Comparison of ENCODE assay signal across 34 mouse cellular contexts in the genomic region with DNA sequence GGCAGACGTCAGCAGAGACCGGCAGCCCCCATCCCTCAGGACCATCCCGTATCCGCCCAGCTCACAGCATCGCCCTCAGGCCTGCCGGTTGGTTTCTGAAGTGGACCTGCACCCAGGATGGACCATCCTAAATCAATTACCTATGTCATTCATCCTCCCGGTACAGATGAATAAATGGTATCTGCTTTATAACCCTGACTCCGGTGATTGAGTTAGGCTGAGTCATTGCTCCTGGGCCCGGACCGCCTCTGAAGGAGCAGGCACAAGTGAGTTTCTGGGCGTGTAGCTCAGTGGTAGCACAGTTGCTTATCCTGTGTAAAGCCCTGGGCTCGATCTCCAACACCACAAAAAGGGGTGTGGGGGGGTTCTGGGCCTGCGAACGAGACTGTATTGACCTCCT. TPM values are rescaled to one million over a fixed set of nuclear protein-coding genes. Genes with fewer than 3 reads are reported as not detected.
DNase-seq lines count a peak whose midpoint lies in the region; ATAC-seq and TF ChIP-seq lines count a peak whose summit lies in the region.
"Had no signal": no experiment of that assay in that cellular context is flagged by ENCODE, and none has a peak within 500 bp of the region (broad histone marks: within the 10 kb centered on the region; RNA-seq: fewer than 3 reads in every experiment).

No protein-coding gene starts in this region.

- H3K27me3 ChIP-seq in intestine, embryonic 15.5 days (replicated peaks): no peaks in the 10 kb centered on the region
- H3K27me3 ChIP-seq in intestine, postnatal 0 days (replicated peaks; ENCODE audit: control insufficient read depth, insufficient read depth, low read length): no peaks in the 10 kb centered on the region
- no peaks in the 10 kb centered on the region; the same call in 1 of the 2 replicates for H3K27me3 ChIP-seq in neural tube, embryonic 12.5 days (replicated peaks)
- H3K27me3 ChIP-seq: CH12.LX; embryonic facial prominence, embryonic 15.5 days; heart, embryonic 13.5 days had no signal

- no peak overlapping the region for H3K4me2 ChIP-seq in intestine, embryonic 15.5 days (replicated peaks)
- H3K4me2 ChIP-seq in intestine, postnatal 0 days (replicated peaks; ENCODE audit: low read depth): no peak overlapping the region
- no peak overlapping the region for H3K4me2 ChIP-seq in neural tube, embryonic 12.5 days (replicated peaks)
- H3K4me2 ChIP-seq: embryonic facial prominence, embryonic 12.5 days; embryonic facial prominence, embryonic 15.5 days; heart, embryonic 13.5 days; hindbrain, embryonic 14.5 days had no signal

- no peaks in the 10 kb centered on the region for H3K36me3 ChIP-seq in intestine, embryonic 15.5 days
- peaks cover 8% of the 10 kb centered on the region; the same call in 1 of the 2 replicates for H3K36me3 ChIP-seq in intestine, postnatal 0 days (ENCODE audit: control insufficient read depth, insufficient read depth)
- H3K36me3 ChIP-seq in neural tube, embryonic 12.5 days: no peaks in the 10 kb centered on the region
- H3K36me3 ChIP-seq: embryonic facial prominence, embryonic 12.5 days; G1E; heart, embryonic 10.5 days had no signal

- H3K27ac ChIP-seq in intestine, embryonic 15.5 days: no peak overlapping the region
- no peak overlapping the region for H3K27ac ChIP-seq in intestine, postnatal 0 days (ENCODE audit: low read depth, low read length)
- H3K27ac ChIP-seq in neural tube, embryonic 12.5 days: no peak overlapping the region
- H3K27ac ChIP-seq: embryonic facial prominence, embryonic 12.5 days; embryonic facial prominence, embryonic 15.5 days; heart, adult 2 months; heart, embryonic 10.5 days; heart, embryonic 13.5 days; hindbrain, embryonic 14.5 days; hindbrain, postnatal 0 days had no signal

- WGBS in intestine, embryonic 15.5 days: 73% methylated on average over 14 of the region's 14 CpGs
- WGBS in intestine, postnatal 0 days: 69% methylated on average over 14 of the region's 14 CpGs
- 79% methylated on average over 14 of the region's 14 CpGs for WGBS in neural tube, embryonic 12.5 days

- TF ChIP-seq CTCF in intestine, postnatal 0 days (IDR thresholded peaks at IDR 0.05; ENCODE audit: low read depth): no peak

- 0 out of 2 replicates have a peak, but pooled peaks have one; percentile 23 for ATAC-seq in intestine, embryonic 15.5 days
- ATAC-seq in intestine, postnatal 0 days: no peak
- no peak for ATAC-seq in neural tube, embryonic 12.5 days (ENCODE audit: low FRiP score, low read depth)
- ATAC-seq: forebrain, embryonic 14.5 days; forebrain, postnatal 0 days; hindbrain, postnatal 0 days; inflammation-experienced regulatory T-cells, adult 6 months had no signal

- no peaks in the 10 kb centered on the region for H3K9me3 ChIP-seq in intestine, embryonic 15.5 days
- no peaks in the 10 kb centered on the region for H3K9me3 ChIP-seq in intestine, postnatal 0 days (ENCODE audit: control insufficient read depth)
- no peaks in the 10 kb centered on the region for H3K9me3 ChIP-seq in neural tube, embryonic 12.5 days
- H3K9me3 ChIP-seq: embryonic facial prominence, embryonic 12.5 days; embryonic facial prominence, embryonic 15.5 days; G1E; heart, embryonic 10.5 days; heart, embryonic 13.5 days had no signal

- no peak overlapping the region for H3K9ac ChIP-seq in intestine, embryonic 15.5 days
- H3K9ac ChIP-seq in intestine, postnatal 0 days (ENCODE audit: low read depth, low read length): no peak overlapping the region
- H3K9ac ChIP-seq in neural tube, embryonic 12.5 days: peak overlapping the region; percentile 21; the same call in 1 of the 2 replicates
- H3K9ac ChIP-seq: embryonic facial prominence, embryonic 12.5 days; embryonic facial prominence, embryonic 15.5 days; forebrain, postnatal 0 days; heart, embryonic 13.5 days; hindbrain, embryonic 14.5 days had no signal

- no peak overlapping the region for H3K4me3 ChIP-seq in intestine, embryonic 15.5 days (replicated peaks)
- no peak overlapping the region for H3K4me3 ChIP-seq in intestine, postnatal 0 days (ENCODE audit: low read depth, low read length)
- no peak overlapping the region for H3K4me3 ChIP-seq in neural tube, embryonic 12.5 days
- H3K4me3 ChIP-seq: embryonic facial prominence, embryonic 12.5 days; embryonic facial prominence, embryonic 15.5 days; heart, adult 2 months; heart, embryonic 10.5 days; heart, embryonic 13.5 days had no signal

- H3K4me1 ChIP-seq in intestine, embryonic 15.5 days (replicated peaks): no peaks in the 10 kb centered on the region
- no peaks in the 10 kb centered on the region for H3K4me1 ChIP-seq in intestine, postnatal 0 days (replicated peaks; ENCODE audit: control insufficient read depth, insufficient read depth, low read length)
- no peaks in the 10 kb centered on the region for H3K4me1 ChIP-seq in neural tube, embryonic 12.5 days
- H3K4me1 ChIP-seq: heart, embryonic 10.5 days had no signal

- DNase-seq in adrenal gland, postnatal 14 days: peak; percentile 41
- no peak for DNase-seq in adrenal gland, postnatal 25 days
- no peak for DNase-seq in neural tube, embryonic 10.5 days (ENCODE audit: extremely low spot score, low spot score)
- DNase-seq: adrenal gland, postnatal 10 days; B cell, adult 2 months; cerebellum, adult 11 months; cerebellum, adult 2 months; cerebellum, adult 9-11 months; cerebellum, postnatal 25 days; forebrain, postnatal 0 days; gastrocnemius, postnatal 36 days; heart, adult 2 months; heart, postnatal 14 days; heart, postnatal 4 days; kidney, adult 11 months had no signal

RNA-seq across cellular contexts. Expression of a gene that starts 7.0 kb away (rescaled TPM):
- 17.6 and 20.7 TPM in 2 replicates for total RNA-seq in adrenal gland, postnatal 14 days (2021)
- 18.5 and 34.8 TPM in 2 replicates for total RNA-seq in adrenal gland, postnatal 25 days (2021)
- polyA plus RNA-seq in intestine, embryonic 15.5 days (2015; fragmentation: Nextera tagmentation; extraction: Ambion mirVana): 5.5 and 5.9 TPM in 2 replicates
- polyA plus RNA-seq in intestine, postnatal 0 days (2015; fragmentation: Nextera tagmentation; extraction: Ambion mirVana): 4.6 TPM in 2 replicates
- 3.7 and 3.8 TPM in 2 replicates for polyA plus RNA-seq in neural tube, embryonic 12.5 days (2016; fragmentation: Nextera tagmentation; extraction: Ambion mirVana)

RNA-seq across cellular contexts. Expression of a gene that starts 10.1 kb away (rescaled TPM):
- 0.30 TPM in 1 of 2 replicates, not detected in the other for total RNA-seq in adrenal gland, postnatal 14 days (2021)
- 0.27 TPM in 1 of 2 replicates, not detected in the other for total RNA-seq in adrenal gland, postnatal 25 days (2021)
- 11.7 and 12.9 TPM in 2 replicates for polyA plus RNA-seq in intestine, embryonic 15.5 days (2015; fragmentation: Nextera tagmentation; extraction: Ambion mirVana)
- polyA plus RNA-seq in intestine, postnatal 0 days (2015; fragmentation: Nextera tagmentation; extraction: Ambion mirVana): 37.0 and 40.1 TPM in 2 replicates
- polyA plus RNA-seq in neural tube, embryonic 12.5 days (2016; fragmentation: Nextera tagmentation; extraction: Ambion mirVana): 0.09 and 0.14 TPM in 2 replicates
- total RNA-seq: common myeloid progenitor, adult 5-6 weeks; G1E; granulocyte monocyte progenitor cell, adult 5-6 weeks had no signal
- polyA plus RNA-seq: G1E; heart, embryonic 10.5 days; hindbrain, embryonic 11.5 days had no signal

RNA-seq across cellular contexts. Expression of a gene that starts 20.9 kb away (rescaled TPM):
- 1.1 and 2.5 TPM in 2 replicates for total RNA-seq in adrenal gland, postnatal 14 days (2021)
- 2.0 and 3.7 TPM in 2 replicates for total RNA-seq in adrenal gland, postnatal 25 days (2021)
- not detected in 2 replicates for polyA plus RNA-seq in intestine, embryonic 15.5 days (2015; fragmentation: Nextera tagmentation; extraction: Ambion mirVana)
- not detected in 2 replicates for polyA plus RNA-seq in intestine, postnatal 0 days (2015; fragmentation: Nextera tagmentation; extraction: Ambion mirVana)
- not detected in 2 replicates for polyA plus RNA-seq in neural tube, embryonic 12.5 days (2016; fragmentation: Nextera tagmentation; extraction: Ambion mirVana)
- total RNA-seq: CH12.LX; common myeloid progenitor, adult 5-6 weeks; G1E; gastrocnemius, adult 8-10 months; gastrocnemius, postnatal 36 days; granulocyte monocyte progenitor cell, adult 5-6 weeks; heart, adult 2 months; heart, postnatal 4 days had no signal
- polyA plus RNA-seq: embryonic facial prominence, embryonic 12.5 days; forebrain, embryonic 11.5 days; forebrain, embryonic 14.5 days; frontal cortex, adult 2 months; G1E; heart, embryonic 10.5 days; heart, embryonic 13.5 days; hindbrain, embryonic 11.5 days; hindbrain, embryonic 14.5 days; inflammation-experienced regulatory T-cells, adult 6 months had no signal

RNA-seq across cellular contexts. Expression of a gene that starts 27.0 kb away (rescaled TPM):
- total RNA-seq in adrenal gland, postnatal 14 days (2021): 19.0 and 28.8 TPM in 2 replicates
- 39.1 and 43.4 TPM in 2 replicates for total RNA-seq in adrenal gland, postnatal 25 days (2021)
- polyA plus RNA-seq in intestine, embryonic 15.5 days (2015; fragmentation: Nextera tagmentation; extraction: Ambion mirVana): 2.5 and 2.9 TPM in 2 replicates
- polyA plus RNA-seq in intestine, postnatal 0 days (2015; fragmentation: Nextera tagmentation; extraction: Ambion mirVana): 0.88 and 1.1 TPM in 2 replicates
- polyA plus RNA-seq in neural tube, embryonic 12.5 days (2016; fragmentation: Nextera tagmentation; extraction: Ambion mirVana): 12.2 and 13.8 TPM in 2 replicates
- polyA plus RNA-seq: inflammation-experienced regulatory T-cells, adult 6 months had no signal

RNA-seq across cellular contexts. Expression of a gene that starts 27.5 kb away (rescaled TPM):
- 33.1 and 34.4 TPM in 2 replicates for total RNA-seq in adrenal gland, postnatal 14 days (2021)
- 32.7 and 36.2 TPM in 2 replicates for total RNA-seq in adrenal gland, postnatal 25 days (2021)
- polyA plus RNA-seq in intestine, embryonic 15.5 days (2015; fragmentation: Nextera tagmentation; extraction: Ambion mirVana): 13.2 and 14.8 TPM in 2 replicates
- polyA plus RNA-seq in intestine, postnatal 0 days (2015; fragmentation: Nextera tagmentation; extraction: Ambion mirVana): 5.8 and 6.7 TPM in 2 replicates
- 22.1 and 25.5 TPM in 2 replicates for polyA plus RNA-seq in neural tube, embryonic 12.5 days (2016; fragmentation: Nextera tagmentation; extraction: Ambion mirVana)

Comparison
In these comparisons a context has a peak if more than half of its experiments do, and no peak if none do; other contexts are left out.
1. RNA of a gene that starts 10.1 kb away (polyA plus RNA-seq): 37.0 to 40.1 TPM in intestine, postnatal 0 days and 11.7 to 12.9 TPM in intestine, embryonic 15.5 days; 0.09 to 0.14 TPM in neural tube, embryonic 12.5 days; every median in the first group is over 10 times any median in the second.